Mouse (Mus musculus): Measurements from ENCODE around the gene Osbpl2.
"Not testable (repeated sequence)": the region's sequence is repeated elsewhere in the genome, so short reads cannot be mapped to it uniquely, and the experiment has no call there.

- TF ChIP-seq CTCF (IDR thresholded peaks at IDR 0.05; ENCODE audit: borderline replicate concordance, insufficient read depth, low read depth, low read length); POLR2A (IDR thresholded peaks at IDR 0.05; ENCODE audit: borderline replicate concordance, insufficient read depth, low read length): not testable (repeated sequence)
These were observed 54.6 kb downstream of the Osbpl2 start for GRCm38 (mm10) chr2:180173711-180174110.

All from cerebellum, adult 2 months (tissue).